Mouse (Mus musculus) lung, postnatal 4 days (tissue): ENCODE measurements at regions not wholly inside any gene's neighbourhood (a gene's known extent, or its start where the extent isn't known, plus 50 kb on each side); places are given as distances from the start of the nearest gene placed in this dataset.

Source experiments
- DNase-seq, 2 experiments: peaks; one replicate each; pipeline ENCODE4 v3.0.0; 2021

GRCm38 (mm10) chr3:151366707-151367306 lies 70.9 kb upstream of the Adgrl4 start:
- DNase-seq = no peak

- no peak for DNase-seq
Observed at GRCm38 (mm10) chr3:151383326-151384019, 54.2 kb upstream of the Adgrl4 start.

- no peak for DNase-seq
Observed at GRCm38 (mm10) chr3:151384850-151385249, 52.8 kb upstream of the Adgrl4 start.

GRCm38 (mm10) chr3:151386103-151386502 lies 51.6 kb upstream of the Adgrl4 start:
- DNase-seq = no peak
